Mouse (Mus musculus): Measurements from ENCODE around the gene Nol11.
A peak's percentile ranks its signal among the peaks of the same experiment; 100 is the strongest.
"Not testable (repeated sequence)": the region's sequence is repeated elsewhere in the genome, so short reads cannot be mapped to it uniquely, and the experiment has no call there.

Nol11 gene

DNA sequence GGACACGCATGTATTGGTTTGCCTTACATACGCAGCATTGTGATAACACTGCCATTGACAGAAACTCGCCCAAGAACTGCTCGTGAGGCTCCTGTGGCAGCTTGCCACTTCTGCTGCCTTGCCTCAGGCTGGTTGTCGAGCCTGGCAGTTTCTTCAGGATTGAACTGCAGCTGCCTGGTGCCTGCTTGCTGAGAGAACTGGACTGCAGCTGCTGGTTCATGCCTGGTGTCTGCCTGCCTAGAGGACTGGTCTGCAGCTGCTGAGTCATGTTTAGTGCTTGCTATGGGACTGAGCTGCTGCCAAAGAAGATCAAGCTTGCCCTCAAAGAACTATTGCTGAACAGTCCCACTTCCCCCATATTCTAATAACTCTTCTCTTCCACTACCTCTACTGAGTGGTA, 33.9 kb downstream of the Nol11 start:
- DNase-seq (ENCODE audit: low spot score) = no peak

- peak; percentile 12 for DNase-seq (ENCODE audit: low spot score)
Observed at GRCm38 (mm10) chr11:107154431-107154830, 34.8 kb downstream of the Nol11 start.

GRCm38 (mm10) chr11:107153645-107154044, 35.5 kb downstream of the Nol11 start:
- no peak for DNase-seq (ENCODE audit: low spot score)

GRCm38 (mm10) chr11:107151809-107152208, 37.4 kb downstream of the Nol11 start:
- DNase-seq (ENCODE audit: low spot score) = peak; percentile 35

DNA sequence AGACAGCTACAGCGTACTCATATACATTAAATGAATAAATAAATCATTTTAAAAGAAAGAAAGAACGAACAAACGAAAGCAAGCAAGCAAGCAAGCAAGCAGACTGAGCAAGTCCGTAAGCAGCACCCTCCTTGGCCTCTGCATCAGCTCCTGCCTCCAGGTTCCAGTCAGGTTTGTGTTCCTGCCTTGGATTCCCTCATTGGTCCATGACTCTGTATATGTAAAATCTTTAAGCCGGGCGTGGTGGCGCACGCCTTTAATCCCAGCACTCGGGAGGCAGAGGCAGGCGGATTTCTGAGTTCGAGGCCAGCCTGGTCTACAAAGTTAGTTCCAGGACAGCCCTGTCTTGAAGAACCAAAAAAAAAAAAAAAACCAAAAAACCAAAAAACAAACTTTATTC, 45.2 kb downstream of the Nol11 start:
- not testable (repeated sequence) for DNase-seq (ENCODE audit: low spot score)

- DNase-seq (ENCODE audit: low spot score) = no peak
Observed at GRCm38 (mm10) chr11:107142382-107142781, 46.8 kb downstream of the Nol11 start.

DNA sequence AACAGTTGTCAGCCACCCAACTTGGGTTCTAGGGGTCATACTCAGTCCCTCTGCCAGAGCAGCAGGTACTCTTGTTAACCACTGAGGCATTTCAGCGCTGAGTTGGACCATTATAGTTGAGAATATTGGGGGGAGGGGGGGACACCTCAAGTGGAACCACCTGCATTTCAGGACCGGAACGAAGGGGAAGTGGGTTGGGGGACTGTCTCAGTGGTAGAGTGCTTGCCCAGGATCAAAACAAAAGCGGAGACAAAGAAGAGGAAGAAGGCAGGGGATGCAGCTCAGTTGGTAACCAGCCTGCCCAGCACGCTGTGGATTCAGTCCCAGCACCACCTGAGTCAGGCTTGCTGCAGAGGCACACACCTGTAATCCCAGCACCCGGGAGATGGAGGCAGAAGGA, 48.4 kb downstream of the Nol11 start:
- peak; percentile 17 for DNase-seq (ENCODE audit: low spot score)

DNA sequence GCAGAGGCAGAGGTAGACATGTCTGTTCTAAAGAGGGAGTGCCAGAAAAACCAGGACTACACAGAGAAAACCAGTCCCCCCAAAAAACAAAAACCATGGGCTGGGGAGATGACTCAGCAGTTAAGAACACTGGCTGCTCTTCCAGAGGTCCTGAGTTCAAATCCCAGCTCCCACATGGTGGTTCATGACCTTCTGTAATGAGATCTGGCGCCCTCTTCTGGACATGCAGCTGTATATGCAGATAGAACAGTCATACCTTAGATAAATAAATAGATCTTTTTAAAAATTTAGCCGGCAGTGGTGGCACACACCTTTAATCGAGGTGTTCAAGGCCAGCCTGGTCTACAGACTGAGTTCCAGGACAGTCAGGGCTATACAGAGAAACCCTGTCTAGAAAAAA, 50.5 kb downstream of the Nol11 start:
- peak; percentile 44 for DNase-seq (ENCODE audit: low spot score)

DNA sequence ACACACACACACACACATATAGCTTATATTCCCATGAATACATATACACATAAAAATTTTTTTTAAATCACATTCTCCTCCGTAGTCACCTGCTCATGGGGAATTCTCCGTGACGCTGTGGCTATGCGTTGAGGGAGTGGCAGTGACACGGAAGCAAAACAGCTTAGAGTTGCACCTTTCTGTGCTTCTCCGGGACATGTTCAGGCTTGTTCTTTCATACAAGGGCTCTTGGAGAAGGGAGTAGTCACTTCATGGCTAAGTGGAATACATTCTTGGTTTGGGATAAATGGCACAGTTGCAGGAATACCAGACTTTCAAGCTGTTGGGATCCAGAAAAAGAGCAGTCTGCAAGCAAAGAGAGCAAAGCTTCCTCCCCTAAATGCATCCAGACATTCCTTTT, 51.6 kb downstream of the Nol11 start:
- DNase-seq (ENCODE audit: low spot score) = no peak

DNA sequence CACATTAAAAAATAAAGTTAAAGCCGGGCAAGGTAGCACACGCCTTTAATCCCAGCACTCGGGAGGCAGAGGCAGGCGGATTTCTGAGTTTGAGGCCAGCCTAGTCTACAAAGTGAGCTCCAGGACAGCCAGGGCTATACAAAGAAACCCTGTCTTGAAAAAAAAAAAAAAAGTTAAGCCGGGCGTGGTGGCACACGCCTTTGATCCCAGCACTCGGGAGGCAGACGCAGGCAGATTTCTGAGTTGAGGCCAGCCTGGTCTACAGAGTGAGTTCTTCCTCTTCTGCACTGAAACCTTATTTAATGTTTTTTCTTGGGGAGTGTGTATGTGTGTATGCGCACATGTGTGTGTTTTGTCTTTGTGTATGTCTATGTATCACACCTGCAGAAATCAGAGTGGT, 52.7 kb downstream of the Nol11 start:
- DNase-seq (ENCODE audit: low spot score) = not testable (repeated sequence)

DNA sequence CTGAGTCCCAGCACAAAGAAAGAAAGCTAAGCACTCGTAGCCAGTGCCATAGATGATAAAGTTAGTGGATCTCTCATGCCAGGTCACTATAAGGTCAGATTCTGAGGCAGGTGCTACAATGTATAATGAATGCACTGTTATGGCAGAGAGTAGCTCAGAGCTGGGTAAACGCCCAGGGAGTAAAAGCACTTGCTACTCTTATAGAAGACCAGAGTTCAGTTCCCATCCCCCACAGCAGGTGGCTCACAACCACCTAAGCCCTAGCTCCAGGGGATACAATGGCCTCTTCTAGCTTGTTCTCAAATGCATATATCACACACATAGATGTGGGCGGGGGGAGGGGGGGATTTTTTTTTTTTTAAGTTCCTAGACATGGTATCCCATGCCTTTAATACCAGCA, 53.4 kb downstream of the Nol11 start:
- no peak for DNase-seq (ENCODE audit: low spot score)

GRCm38 (mm10) chr11:107132426-107132825, 56.8 kb downstream of the Nol11 start:
- no peak for DNase-seq (ENCODE audit: low spot score)

- peak; percentile 92 for DNase-seq (ENCODE audit: low spot score)
Observed at GRCm38 (mm10) chr11:107131749-107132421, 57.3 kb downstream of the Nol11 start, which contains the start of gene Bptf. Gene Bptf (minus strand): TSS chr11:107132127.

- peak; percentile 48 for DNase-seq (ENCODE audit: low spot score)
Observed at GRCm38 (mm10) chr11:107130879-107131748, 58.1 kb downstream of the Nol11 start.

DNA sequence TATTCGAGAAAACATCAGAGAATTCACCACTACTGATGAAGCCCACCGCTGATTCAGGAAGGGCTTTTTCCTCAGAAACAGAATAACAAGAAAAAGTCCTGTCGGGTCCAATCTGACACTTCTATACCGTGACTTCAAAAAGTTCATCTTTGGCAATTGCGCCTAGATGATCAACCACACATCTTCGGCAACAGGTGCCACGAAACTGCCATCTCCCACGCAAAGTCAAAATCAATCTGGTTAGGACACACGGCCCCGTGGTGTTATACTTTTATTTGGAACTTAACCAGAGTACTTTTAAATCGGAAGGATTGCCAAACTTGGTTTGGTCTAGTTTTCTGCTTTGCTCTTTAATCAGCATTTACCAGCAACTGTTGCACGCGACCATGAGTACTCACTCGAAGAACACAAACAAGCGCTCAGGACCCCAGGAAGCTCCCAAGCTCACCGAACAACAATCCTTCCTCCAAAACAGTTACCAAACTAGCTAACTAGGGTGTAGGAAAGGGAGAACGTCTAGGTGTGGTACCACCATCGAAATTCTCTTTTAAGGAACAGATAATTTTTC, 58.9 kb downstream of the Nol11 start:
- DNase-seq (ENCODE audit: low spot score) = no peak

- no peak for DNase-seq (ENCODE audit: low spot score)
Observed at GRCm38 (mm10) chr11:107129641-107130040, 59.5 kb downstream of the Nol11 start.

- DNase-seq (ENCODE audit: low spot score) = not testable (repeated sequence)
Observed at GRCm38 (mm10) chr11:107126716-107127115, 62.5 kb downstream of the Nol11 start.

DNA sequence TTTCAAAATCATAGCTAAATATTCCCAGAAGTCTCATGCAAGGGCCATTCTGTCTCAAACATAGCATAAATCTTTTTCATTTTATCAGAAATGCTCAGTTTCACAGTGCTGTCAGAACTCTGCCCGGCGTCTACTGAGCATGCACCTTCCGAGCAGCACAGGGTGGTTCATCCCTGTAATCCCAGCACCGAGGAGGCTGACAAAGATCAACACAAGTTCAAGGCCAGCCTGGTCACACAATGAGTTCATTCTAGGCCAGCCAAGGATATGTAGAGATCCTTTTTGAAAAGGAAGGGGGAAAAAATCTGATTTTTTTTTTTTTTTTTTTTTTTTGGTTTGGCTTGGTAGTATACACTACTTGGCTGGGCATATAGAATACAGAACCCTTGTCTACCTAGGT, 64.2 kb downstream of the Nol11 start:
- DNase-seq (ENCODE audit: low spot score) = no peak

DNA sequence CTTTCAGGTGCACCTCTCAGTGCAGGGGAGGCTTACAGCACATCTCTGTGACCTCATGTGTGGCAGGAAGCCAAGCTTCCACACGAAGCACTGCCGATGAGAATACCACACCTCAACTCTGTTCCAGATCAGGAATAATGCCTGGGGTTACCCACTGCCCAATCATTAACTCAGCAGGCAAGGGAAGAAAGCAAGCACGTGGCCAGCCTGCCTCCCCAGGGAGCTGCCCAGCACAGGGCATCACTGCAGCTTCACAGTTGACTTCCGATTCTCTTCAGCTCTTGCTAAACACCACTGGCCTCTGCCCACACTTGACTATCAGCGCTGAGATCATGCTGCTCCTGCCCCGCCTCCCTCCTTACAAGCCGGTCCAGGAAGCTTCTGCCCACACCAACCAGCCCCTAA, 64.9 kb downstream of the Nol11 start:
- DNase-seq (ENCODE audit: low spot score) = peak; percentile 69

DNA sequence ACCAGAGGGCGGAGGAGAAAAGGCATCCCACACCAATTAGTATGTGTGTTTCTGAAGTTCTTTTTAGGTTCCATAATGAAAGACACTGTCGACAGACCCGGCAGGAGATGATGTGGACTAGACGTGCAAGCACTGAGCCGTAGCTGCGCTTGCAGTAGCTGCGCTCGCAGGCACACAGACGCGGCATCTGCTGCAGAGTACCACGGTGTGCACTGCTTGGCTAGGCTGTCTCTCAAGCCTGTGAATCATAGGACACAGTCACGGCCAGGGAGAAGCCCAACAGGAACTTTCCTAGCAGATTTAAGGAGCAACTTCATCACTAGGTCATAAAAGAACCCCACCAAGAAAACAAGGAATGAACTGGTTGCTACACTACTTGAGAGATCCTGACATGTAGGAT, 71.4 kb downstream of the Nol11 start:
- no peak for DNase-seq (ENCODE audit: low spot score)

All from T-cell, adult 2 months (primary cell).